1 mouse cellular context compared by ENCODE assay signal in genomic region chr7:25181331-25181790, GRCm38 (mm10).
TF ChIP-seq lines count a peak whose summit lies in the region.

No protein-coding gene starts in this region.

TF ChIP-seq in CH12.LX, 34 proteins besides CTCF, POLR2A, EP300 and RAD21 (continued from another document):
- no peak for TF ChIP-seq TCF12 (IDR thresholded peaks at IDR 0.05; ENCODE audit: low read depth, low read length)
- TF ChIP-seq IRF4 (IDR thresholded peaks at IDR 0.05; ENCODE audit: low read depth, low read length), result no peak
- TF ChIP-seq ZKSCAN1 (IDR thresholded peaks at IDR 0.05; ENCODE audit: borderline replicate concordance, low read depth, low read length), result no peak
- TF ChIP-seq ZNF384 (IDR thresholded peaks at IDR 0.05; ENCODE audit: low read depth, low read length), result no peak
- no peak for TF ChIP-seq ZC3H11A (IDR thresholded peaks at IDR 0.05; ENCODE audit: low read depth, low read length)
- TF ChIP-seq KAT2A (IDR thresholded peaks at IDR 0.05; ENCODE audit: insufficient replicate concordance, low read length), result no peak
- TF ChIP-seq CHD2 (IDR thresholded peaks at IDR 0.05; ENCODE audit: low read length), result no peak
- no peak for TF ChIP-seq ETS1 (conservative IDR thresholded peaks at IDR 0.05; ENCODE audit: low read depth, low read length)
- no peak for TF ChIP-seq UBTF (IDR thresholded peaks at IDR 0.05; ENCODE audit: low read depth, low read length)
- TF ChIP-seq JUND (conservative IDR thresholded peaks at IDR 0.05; ENCODE audit: low read depth, low read length), result no peak
- TF ChIP-seq USF2 (conservative IDR thresholded peaks at IDR 0.05; ENCODE audit: low read depth, low read length), result no peak
- peak; percentile 47; the same call in 1 of the 2 replicates for TF ChIP-seq SIN3A (IDR thresholded peaks at IDR 0.05; ENCODE audit: low read length)
- no peak for TF ChIP-seq MAZ (IDR thresholded peaks at IDR 0.05; ENCODE audit: low read depth, low read length)
- TF ChIP-seq ELF1 (IDR thresholded peaks at IDR 0.05; ENCODE audit: low read depth, low read length), result peak; percentile 56; the same call in 1 of the 2 replicates
- TF ChIP-seq SMC3 (IDR thresholded peaks at IDR 0.05; ENCODE audit: low read depth, low read length), result peak; percentile 81
- TF ChIP-seq NRF1 (IDR thresholded peaks at IDR 0.05; ENCODE audit: low read depth, low read length), result no peak
- no peak for TF ChIP-seq ZMIZ1 (IDR thresholded peaks at IDR 0.05; ENCODE audit: low read depth, low read length)
